Mouse (Mus musculus) embryonic fibroblast, embryonic 13.5 days (primary cell): ENCODE measurements around the gene Ttc8. TPM values are rescaled to one million over a fixed set of nuclear protein-coding genes. Genes with fewer than 3 reads are reported as not detected.
"Not testable (repeated sequence)": the region's sequence is repeated elsewhere in the genome, so short reads cannot be mapped to it uniquely, and the experiment has no call there.

Experiments
- H3K27ac ChIP-seq: 2 replicates; pipeline ENCODE4 v1.5.1; 2012; ENCODE audit warnings: low read length, control low read depth, inconsistent platforms; ENCODE audit not compliant: insufficient read depth
- H3K4me1 ChIP-seq: 2 replicates; pipeline ENCODE4 v1.6.1; 2011; ENCODE audit warnings: low read length; ENCODE audit not compliant: control insufficient read depth, insufficient read depth
- H3K4me3 ChIP-seq: 2 replicates; pipeline ENCODE4 v1.5.1; 2011; ENCODE audit warnings: mild to moderate bottlenecking, control low read depth, low read length; ENCODE audit not compliant: insufficient read depth
- CTCF ChIP-seq: IDR thresholded peaks from 2 replicates; pipeline ENCODE4 v1.5.1; 2011; ENCODE audit warnings: mild to moderate bottlenecking, control low read depth, low read length, moderate library complexity, borderline replicate concordance; ENCODE audit not compliant: insufficient read depth
- POLR2A ChIP-seq: IDR thresholded peaks from 2 replicates; pipeline ENCODE4 v1.6.1; 2011; ENCODE audit warnings: low read depth, mild to moderate bottlenecking, control low read depth, low read length, moderate library complexity
- polyA plus RNA-seq: library from polyadenylated mRNA; stranded (reverse); fragments of >200 nt; gene quantifications from 2 replicates; pipeline ENCODE4 v1.2.4, GENCODE M21; 2011; ENCODE audit warnings: low read depth; ENCODE audit not compliant: missing spikeins, insufficient read length

The Ttc8 gene
- polyA plus RNA-seq, 1 experiment, result 34.1 TPM

- H3K4me1 ChIP-seq, result no peaks in the 10 kb centered on the region
- no peak within 1 kb of the TSS for H3K27ac ChIP-seq
- no peak for TF ChIP-seq CTCF
- no peak for TF ChIP-seq POLR2A
- peak within 1 kb of the TSS; percentile 47 for H3K4me3 ChIP-seq
These were observed 19.2 kb upstream of the Ttc8 start, which contains the start of gene Eml5 for GRCm38 (mm10) chr12:98900881-98901801. Eml5 (minus strand) TSS chr12:98901484.

DNA sequence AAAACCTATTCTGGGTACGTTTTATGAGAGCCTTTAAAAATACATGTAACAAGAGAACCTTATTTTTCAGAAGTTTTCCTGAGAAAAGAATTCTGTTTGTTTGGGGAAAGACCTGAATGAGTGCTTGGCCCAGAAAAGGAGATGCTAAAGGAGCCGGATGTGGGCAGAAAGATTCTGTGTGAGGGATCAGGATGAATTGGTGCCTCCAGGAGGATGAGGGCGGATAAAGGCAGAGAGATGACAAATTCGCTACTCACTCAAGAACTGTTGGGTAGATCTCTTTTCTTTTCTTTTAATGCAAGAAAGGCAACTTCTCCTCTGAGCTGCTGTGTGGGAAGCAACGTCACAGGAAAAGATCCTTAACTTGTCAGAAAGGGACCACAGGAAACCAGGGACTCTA is 14.9 kb upstream of the Ttc8 start:
- H3K4me1 ChIP-seq, result peaks cover 3% of the 10 kb centered on the region; the same call in 1 of the 2 replicates
- H3K4me3 ChIP-seq, result no peak overlapping the region
- TF ChIP-seq POLR2A (no peak), CTCF (no peak)
- no peak overlapping the region for H3K27ac ChIP-seq

DNA sequence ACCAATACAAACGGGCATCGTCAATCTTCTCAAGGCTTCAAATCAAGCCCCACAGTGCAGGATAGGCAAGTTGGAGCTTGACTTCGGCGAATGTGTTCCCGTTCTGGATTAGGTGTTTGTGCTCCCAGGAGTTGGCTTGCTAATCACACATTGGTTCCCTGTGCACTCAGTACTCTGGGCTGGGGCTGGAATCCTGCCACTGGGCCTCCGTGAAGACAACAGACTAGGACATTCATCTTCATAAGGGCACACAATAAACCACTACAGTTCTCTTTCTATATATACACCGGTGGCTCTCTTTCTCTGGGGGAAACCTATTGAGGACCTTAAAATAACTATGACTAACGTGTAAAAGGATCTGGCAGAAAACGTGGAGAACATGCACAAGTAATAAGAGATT is 10.3 kb upstream of the Ttc8 start:
- TF ChIP-seq CTCF (no peak), POLR2A (no peak)
- Histone ChIP-seq H3K4me1 (peaks cover 3% of the 10 kb centered on the region; the same call in 1 of the 2 replicates), H3K27ac (no peak overlapping the region)

DNA sequence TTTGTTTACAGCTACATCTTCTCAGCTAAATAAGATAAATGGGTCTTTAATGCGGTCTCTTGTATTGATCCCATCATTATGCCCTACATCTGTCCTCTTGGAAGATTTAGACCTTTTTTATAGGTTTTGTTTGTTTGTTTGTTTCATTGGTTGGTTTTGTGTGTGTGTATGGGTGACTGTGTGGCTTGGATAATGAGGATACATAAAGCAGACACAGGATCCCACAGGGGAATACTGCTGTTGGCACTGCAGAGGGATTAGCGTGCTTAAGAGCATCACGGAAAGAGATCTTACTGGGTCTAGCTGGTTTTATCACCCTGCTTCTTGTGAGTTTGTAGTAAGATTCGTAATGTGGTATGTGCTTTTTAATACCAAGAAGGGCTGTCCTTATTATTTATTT is 10.8 kb downstream of the Ttc8 start:
- H3K27ac ChIP-seq, result no peak overlapping the region
- TF ChIP-seq POLR2A (no peak), CTCF (no peak)

More for the DNA sequence above, 10.3 kb upstream of the Ttc8 start:
- H3K4me3 ChIP-seq, result no peak overlapping the region

GRCm38 (mm10) chr12:98932441-98932840 is 12.1 kb downstream of the Ttc8 start:
- no peak overlapping the region for H3K4me3 ChIP-seq
- no peak overlapping the region for H3K27ac ChIP-seq
- no peaks in the 10 kb centered on the region for H3K4me1 ChIP-seq
- no peak for TF ChIP-seq POLR2A

More for the DNA sequence above, 10.8 kb downstream of the Ttc8 start:
- Histone ChIP-seq H3K4me3 (no peak overlapping the region), H3K4me1 (no peaks in the 10 kb centered on the region)

- Histone ChIP-seq H3K4me3 (no peak overlapping the region), H3K27ac (no peak overlapping the region), H3K4me1 (no peaks in the 10 kb centered on the region)
- TF ChIP-seq CTCF, result no peak
- TF ChIP-seq POLR2A, result no peak
These were observed 12.5 kb downstream of the Ttc8 start for GRCm38 (mm10) chr12:98932856-98933255.

- H3K4me3 ChIP-seq, H3K4me1 ChIP-seq, H3K27ac ChIP-seq: not testable (repeated sequence)
These were observed 30.9 kb downstream of the Ttc8 start for GRCm38 (mm10) chr12:98951295-98951694.

GRCm38 (mm10) chr12:98956951-98957350 is 36.6 kb downstream of the Ttc8 start:
- H3K4me3 ChIP-seq, result no peak overlapping the region
- TF ChIP-seq POLR2A (no peak), CTCF (no peak)

DNA sequence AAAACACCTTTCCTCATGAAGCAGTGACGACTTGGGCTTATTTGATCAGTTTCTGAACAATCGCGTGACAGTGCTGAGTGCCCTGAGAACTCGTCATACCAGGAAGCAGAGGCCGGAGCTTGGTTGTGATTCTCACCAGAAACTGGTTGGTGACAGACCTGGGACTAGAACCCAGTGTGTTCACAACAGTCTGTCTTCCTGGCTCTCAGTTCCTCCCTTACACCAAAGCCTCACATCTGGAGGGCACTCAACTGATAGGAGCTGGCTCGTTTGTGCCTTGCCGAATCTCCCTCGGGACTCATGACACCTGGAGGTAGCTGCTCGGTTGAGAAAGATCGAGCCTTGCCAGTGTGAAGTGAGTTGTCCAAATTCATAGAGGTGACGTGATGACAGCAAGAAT is 37.1 kb downstream of the Ttc8 start:
- TF ChIP-seq POLR2A (no peak), CTCF (no peak)
- no peak overlapping the region for H3K4me3 ChIP-seq
- no peak overlapping the region for H3K27ac ChIP-seq
- no peaks in the 10 kb centered on the region for H3K4me1 ChIP-seq

More at GRCm38 (mm10) chr12:98956951-98957350, 36.6 kb downstream of the Ttc8 start:
- no peaks in the 10 kb centered on the region for H3K4me1 ChIP-seq
- H3K27ac ChIP-seq, result no peak overlapping the region

GRCm38 (mm10) chr12:98961008-98961407 is 40.6 kb downstream of the Ttc8 start:
- no peaks in the 10 kb centered on the region for H3K4me1 ChIP-seq

More at GRCm38 (mm10) chr12:98961008-98961407, 40.6 kb downstream of the Ttc8 start:
- TF ChIP-seq POLR2A, result no peak
- TF ChIP-seq CTCF, result no peak
- Histone ChIP-seq H3K4me3 (no peak overlapping the region), H3K27ac (no peak overlapping the region)
